Mouse (Mus musculus): ENCODE measurements around the gene Ddx39b.

DNA sequence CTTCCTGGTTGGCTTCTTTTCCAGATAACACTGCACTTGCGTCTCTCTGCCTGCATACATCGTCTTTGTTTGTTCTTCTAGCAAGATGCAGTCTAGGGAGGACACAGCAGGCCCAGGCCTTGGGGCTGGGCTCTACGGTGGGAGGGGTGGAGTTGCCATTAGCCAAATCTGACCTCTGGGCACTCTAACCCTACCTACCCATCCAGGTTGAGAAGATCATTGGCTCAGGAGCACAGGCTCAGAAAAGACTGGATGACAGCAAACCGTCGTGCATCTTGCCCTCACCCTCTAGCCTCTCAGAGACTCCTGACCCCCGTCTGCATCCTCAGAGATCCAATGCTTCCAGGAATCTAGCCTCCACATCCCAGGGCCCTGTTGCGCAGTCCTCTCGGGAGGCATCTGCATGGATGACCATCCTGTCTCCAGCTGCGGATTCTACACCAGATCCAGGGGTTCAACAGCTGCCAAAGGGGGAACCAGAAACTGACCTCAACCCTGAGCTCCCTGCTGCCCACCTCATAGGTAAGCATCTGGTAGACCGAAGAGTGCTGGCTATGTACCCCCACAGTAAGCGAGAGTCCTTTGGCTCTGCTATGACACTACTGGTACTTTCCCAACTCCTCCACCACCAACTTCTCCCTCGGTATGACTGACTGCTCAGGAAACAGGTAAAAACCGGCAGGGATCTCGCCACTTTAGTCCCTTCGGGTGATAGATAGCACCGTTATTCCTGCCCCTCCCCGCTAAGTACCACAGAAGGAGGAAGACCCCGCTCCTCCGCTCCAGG lies 46.5 kb upstream of the Ddx39b start:
- TF ChIP-seq CTCF (conservative IDR thresholded peaks at IDR 0.05; ENCODE audit: insufficient read depth, insufficient read length, low read depth, low read length) (no peak), POLR2A (IDR thresholded peaks at IDR 0.05; ENCODE audit: low read depth, low read length) (no peak)
